Mouse (Mus musculus) olfactory bulb, adult 2 months (tissue): ENCODE data around the gene Cdk12.

ENCODE experiments used
- CTCF ChIP-seq: fragments of 200-500 bp; IDR thresholded peaks from 2 replicates; pipeline ENCODE4 v1.5.1; 2012; ENCODE audit warnings: low read depth, mild to moderate bottlenecking, low read length, moderate library complexity; ENCODE audit not compliant: insufficient read depth
- POLR2A ChIP-seq: fragments of 200-500 bp; IDR thresholded peaks from 2 replicates; pipeline ENCODE4 v1.6.1; 2012; ENCODE audit warnings: mild to moderate bottlenecking, low read depth, low read length, moderate library complexity; ENCODE audit not compliant: insufficient read depth

GRCm38 (mm10) chr11:98323136-98323866 lies 120.4 kb downstream of the Cdk12 start:
- no peak for TF ChIP-seq CTCF
- TF ChIP-seq POLR2A: no peak
